Mouse (Mus musculus): ENCODE data around the gene Nrxn2. TPM values are rescaled to one million over a fixed set of nuclear protein-coding genes. Genes with fewer than 3 reads are reported as not detected.

Gene Nrxn2
- polyA plus RNA-seq, 1 experiment: 2.9 TPM

- WGBS: 24% methylated on average over 12 of the region's 12 CpGs
- TF ChIP-seq POLR2A (IDR thresholded peaks at IDR 0.05; ENCODE audit: low read depth, low read length) (no peak), CTCF (IDR thresholded peaks at IDR 0.05; ENCODE audit: extremely low read depth, insufficient read length, insufficient replicate concordance, low read depth, low read length) (peak; percentile 66; the same call in 1 of the 2 replicates)
- no peak overlapping the region for H3K4me3 ChIP-seq (ENCODE audit: low read depth, low read length)
- H3K27me3 ChIP-seq (ENCODE audit: control insufficient read depth, insufficient read depth, low read length): peaks cover 28% of the 10 kb centered on the region
- H3K36me3 ChIP-seq (ENCODE audit: control insufficient read depth, insufficient read depth, low read length): no peaks in the 10 kb centered on the region
- no peak overlapping the region for H3K27ac ChIP-seq (ENCODE audit: insufficient read depth, low read depth, low read length)
- H3K4me1 ChIP-seq (ENCODE audit: control insufficient read depth, insufficient read depth, insufficient read length, low read length): no peaks in the 10 kb centered on the region
Observed at GRCm38 (mm10) chr19:6492124-6492523, 73.6 kb downstream of the Nrxn2 start.

- no peak overlapping the region for H3K4me3 ChIP-seq (ENCODE audit: low read depth, low read length)
- H3K4me1 ChIP-seq (ENCODE audit: control insufficient read depth, insufficient read depth, insufficient read length, low read length): no peaks in the 10 kb centered on the region
- H3K27me3 ChIP-seq (ENCODE audit: control insufficient read depth, insufficient read depth, low read length): peaks cover 39% of the 10 kb centered on the region
- TF ChIP-seq POLR2A (IDR thresholded peaks at IDR 0.05; ENCODE audit: low read depth, low read length) (no peak), CTCF (IDR thresholded peaks at IDR 0.05; ENCODE audit: extremely low read depth, insufficient read length, insufficient replicate concordance, low read depth, low read length) (no peak)
- no peak overlapping the region for H3K27ac ChIP-seq (ENCODE audit: insufficient read depth, low read depth, low read length)
- H3K36me3 ChIP-seq (ENCODE audit: control insufficient read depth, insufficient read depth, low read length): no peaks in the 10 kb centered on the region
- WGBS: 66% methylated on average over 7 of the region's 7 CpGs
Observed at GRCm38 (mm10) chr19:6493219-6493618, 74.7 kb downstream of the Nrxn2 start.

GRCm38 (mm10) chr19:6494032-6494431, 75.5 kb downstream of the Nrxn2 start:
- no peak overlapping the region for H3K4me3 ChIP-seq (ENCODE audit: low read depth, low read length)
- peaks cover 47% of the 10 kb centered on the region for H3K27me3 ChIP-seq (ENCODE audit: control insufficient read depth, insufficient read depth, low read length)
- H3K36me3 ChIP-seq (ENCODE audit: control insufficient read depth, insufficient read depth, low read length): no peaks in the 10 kb centered on the region
- TF ChIP-seq CTCF (IDR thresholded peaks at IDR 0.05; ENCODE audit: extremely low read depth, insufficient read length, insufficient replicate concordance, low read depth, low read length) (no peak), POLR2A (IDR thresholded peaks at IDR 0.05; ENCODE audit: low read depth, low read length) (no peak)
- no peak overlapping the region for H3K27ac ChIP-seq (ENCODE audit: insufficient read depth, low read depth, low read length)
- WGBS: 51% methylated on average over 6 of the region's 7 CpGs
- no peaks in the 10 kb centered on the region for H3K4me1 ChIP-seq (ENCODE audit: control insufficient read depth, insufficient read depth, insufficient read length, low read length)

- Histone ChIP-seq H3K36me3 (ENCODE audit: control insufficient read depth, insufficient read depth, low read length) (no peaks in the 10 kb centered on the region), H3K4me3 (ENCODE audit: low read depth, low read length) (no peak overlapping the region), H3K27me3 (ENCODE audit: control insufficient read depth, insufficient read depth, low read length) (peaks cover 53% of the 10 kb centered on the region), H3K27ac (ENCODE audit: insufficient read depth, low read depth, low read length) (no peak overlapping the region), H3K4me1 (ENCODE audit: control insufficient read depth, insufficient read depth, insufficient read length, low read length) (no peaks in the 10 kb centered on the region)
- TF ChIP-seq CTCF (IDR thresholded peaks at IDR 0.05; ENCODE audit: extremely low read depth, insufficient read length, insufficient replicate concordance, low read depth, low read length) (no peak), POLR2A (IDR thresholded peaks at IDR 0.05; ENCODE audit: low read depth, low read length) (no peak)
- WGBS: 56% methylated on average over 18 of the region's 18 CpGs
Observed at GRCm38 (mm10) chr19:6494504-6495170, 76.1 kb downstream of the Nrxn2 start.

DNA sequence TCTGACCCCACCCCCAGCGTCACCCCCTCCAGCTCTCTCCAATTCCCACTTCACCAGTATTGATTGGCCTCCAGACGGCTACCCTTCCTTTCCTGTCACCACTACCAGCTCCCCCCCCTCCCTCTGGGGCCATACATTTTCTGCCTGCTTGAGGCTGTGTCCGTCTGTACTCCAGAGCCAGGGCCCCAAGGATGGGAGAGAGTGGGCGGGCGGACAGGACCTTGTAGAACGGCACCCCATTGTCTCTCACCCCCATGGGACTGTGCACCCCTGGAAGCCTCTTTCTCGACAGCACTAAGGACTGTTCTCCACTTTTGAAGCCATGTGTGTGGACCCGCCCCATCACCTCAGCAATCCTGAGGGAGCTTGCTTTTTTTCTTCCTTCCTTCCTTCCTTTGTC, 77.2 kb downstream of the Nrxn2 start:
- Histone ChIP-seq H3K4me3 (ENCODE audit: low read depth, low read length) (no peak overlapping the region), H3K36me3 (ENCODE audit: control insufficient read depth, insufficient read depth, low read length) (no peaks in the 10 kb centered on the region), H3K27ac (ENCODE audit: insufficient read depth, low read depth, low read length) (no peak overlapping the region), H3K27me3 (ENCODE audit: control insufficient read depth, insufficient read depth, low read length) (peaks cover 56% of the 10 kb centered on the region), H3K4me1 (ENCODE audit: control insufficient read depth, insufficient read depth, insufficient read length, low read length) (no peaks in the 10 kb centered on the region)
- TF ChIP-seq POLR2A (IDR thresholded peaks at IDR 0.05; ENCODE audit: low read depth, low read length): no peak
- no peak for TF ChIP-seq CTCF (IDR thresholded peaks at IDR 0.05; ENCODE audit: extremely low read depth, insufficient read length, insufficient replicate concordance, low read depth, low read length)
- 28% methylated on average over 8 of the region's 8 CpGs for WGBS

GRCm38 (mm10) chr19:6496462-6497149, 78.1 kb downstream of the Nrxn2 start:
- Histone ChIP-seq H3K36me3 (ENCODE audit: control insufficient read depth, insufficient read depth, low read length) (no peaks in the 10 kb centered on the region), H3K4me3 (ENCODE audit: low read depth, low read length) (no peak overlapping the region), H3K27me3 (ENCODE audit: control insufficient read depth, insufficient read depth, low read length) (peaks cover 56% of the 10 kb centered on the region), H3K27ac (ENCODE audit: insufficient read depth, low read depth, low read length) (no peak overlapping the region), H3K4me1 (ENCODE audit: control insufficient read depth, insufficient read depth, insufficient read length, low read length) (no peaks in the 10 kb centered on the region)
- 22% methylated on average over 6 of the region's 6 CpGs for WGBS
- TF ChIP-seq POLR2A (IDR thresholded peaks at IDR 0.05; ENCODE audit: low read depth, low read length): no peak
- no peak for TF ChIP-seq CTCF (IDR thresholded peaks at IDR 0.05; ENCODE audit: extremely low read depth, insufficient read length, insufficient replicate concordance, low read depth, low read length)

GRCm38 (mm10) chr19:6497150-6497801, 78.7 kb downstream of the Nrxn2 start:
- Histone ChIP-seq H3K27me3 (ENCODE audit: control insufficient read depth, insufficient read depth, low read length) (peaks cover 62% of the 10 kb centered on the region), H3K4me1 (ENCODE audit: control insufficient read depth, insufficient read depth, insufficient read length, low read length) (0 out of 2 replicates have a peak, but pooled peaks cover 3% of the 10 kb centered on the region), H3K36me3 (ENCODE audit: control insufficient read depth, insufficient read depth, low read length) (no peaks in the 10 kb centered on the region), H3K4me3 (ENCODE audit: low read depth, low read length) (peak overlapping the region; percentile 25; the same call in 1 of the 2 replicates), H3K27ac (ENCODE audit: insufficient read depth, low read depth, low read length) (no peak overlapping the region)
- TF ChIP-seq POLR2A (IDR thresholded peaks at IDR 0.05; ENCODE audit: low read depth, low read length): no peak
- TF ChIP-seq CTCF (IDR thresholded peaks at IDR 0.05; ENCODE audit: extremely low read depth, insufficient read length, insufficient replicate concordance, low read depth, low read length): no peak
- 3% methylated on average over 19 of the region's 39 CpGs for WGBS

All from small intestine, adult 2 months (tissue).